Mouse (Mus musculus) T-cell, adult 66 days (primary cell): Measurements from ENCODE around the gene 5530400C23Rik. TPM values are rescaled to one million over a fixed set of nuclear protein-coding genes. Genes with fewer than 3 reads are reported as not detected.

Experiments
- total RNA-seq, 2 experiments: library from RNA; stranded (reverse); gene quantifications; 3 replicates in 1 of 2; 4 replicates in 1 of 2; pipeline ENCODE4 v1.2.4; 2023

Gene 5530400C23Rik
- not detected for total RNA-seq

GRCm38 (mm10) chr6:133291916-133292315 lies at the start of gene 5530400C23Rik:
Gene 5530400C23Rik, plus strand, starts transcription at chr6:133292216.

Other genes starting within 250 kb of the 5530400C23Rik start
- not detected for gene Tas2r140, start 236.4 kb upstream of the 5530400C23Rik start, total RNA-seq
- gene Smim10l1, start 187.3 kb upstream of the 5530400C23Rik start, total RNA-seq: 10 to 100 TPM; 17.2 to 22.6 TPM